ENCODE assay signal across 19 mouse cellular contexts in the genomic region with DNA sequence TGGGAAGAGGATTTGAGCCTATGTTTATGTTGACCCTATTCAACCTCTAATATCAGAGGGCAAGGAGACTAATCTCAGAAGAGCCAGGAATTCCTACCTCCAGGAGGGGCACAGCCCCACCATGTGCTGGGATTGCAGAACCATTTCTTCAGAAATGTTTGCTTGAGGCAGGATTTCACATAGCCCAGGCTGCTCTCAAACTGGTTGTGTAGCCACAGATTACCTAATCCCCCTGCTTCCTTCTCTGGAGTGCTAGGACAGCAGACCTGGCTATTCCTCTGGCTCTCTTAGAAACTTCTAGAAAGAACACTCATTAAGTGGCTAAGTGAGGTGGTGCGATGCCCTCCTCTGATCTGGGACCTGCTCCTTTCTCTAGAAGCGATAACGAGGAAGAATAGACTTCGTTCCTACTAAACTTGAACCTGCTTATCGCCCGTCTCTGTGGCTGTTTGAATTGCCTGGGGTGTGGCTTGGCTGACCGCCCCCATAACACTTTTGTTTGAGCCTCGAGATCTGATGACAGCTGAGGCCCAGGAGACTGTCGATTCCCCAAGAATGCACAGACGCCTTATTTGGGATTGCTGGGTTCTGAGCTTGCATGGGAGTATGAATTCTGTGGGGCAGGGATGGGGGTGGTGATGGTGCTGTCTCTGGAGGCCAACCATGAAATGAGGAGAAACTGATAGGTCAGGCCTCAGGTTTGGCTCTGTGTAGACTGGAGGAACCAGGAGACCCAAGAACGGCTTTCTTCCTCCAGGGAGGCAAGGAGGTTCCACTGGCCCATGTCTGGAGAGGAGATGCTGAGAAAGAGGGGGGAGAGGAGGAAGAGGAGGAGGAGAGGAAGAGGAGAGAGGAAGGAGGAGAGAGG. TPM values are rescaled to one million over a fixed set of nuclear protein-coding genes. Genes with fewer than 3 reads are reported as not detected.
A peak's percentile ranks its signal among the peaks of the same experiment; 100 is the strongest.
DNase-seq lines count a peak whose midpoint lies in the region; ATAC-seq and TF ChIP-seq lines count a peak whose summit lies in the region.
"Had no signal": no experiment of that assay in that cellular context is flagged by ENCODE, and none has a peak within 500 bp of the region (broad histone marks: within the 10 kb centered on the region; RNA-seq: fewer than 3 reads in every experiment).

No protein-coding gene starts in this region.

- no peak for TF ChIP-seq CTCF in gastrocnemius, adult 2 months (IDR thresholded peaks at IDR 0.05)

- H3K36me3 ChIP-seq in intestine, embryonic 15.5 days: no peaks in the 10 kb centered on the region
- no peaks in the 10 kb centered on the region for H3K36me3 ChIP-seq in stomach, embryonic 15.5 days
- H3K36me3 ChIP-seq: embryonic facial prominence, embryonic 13.5 days; midbrain, embryonic 15.5 days had no signal

- peaks cover 26% of the 10 kb centered on the region for H3K4me1 ChIP-seq in intestine, embryonic 15.5 days (replicated peaks)
- peaks cover 32% of the 10 kb centered on the region for H3K4me1 ChIP-seq in stomach, embryonic 15.5 days
- H3K4me1 ChIP-seq: embryonic facial prominence, embryonic 13.5 days had no signal

- DNase-seq in gastrocnemius, adult 2 months: no peak
- DNase-seq in gastrocnemius, adult 18-20 months (ENCODE audit: low spot score): no peak
- peak; percentile 40 to 57 for DNase-seq in lung, adult 18-20 months
- DNase-seq in lung, postnatal 10 days: no peak
- no peak for DNase-seq in ovary, adult 18-20 months (ENCODE audit: low spot score)
- no peak for DNase-seq in cerebellum, postnatal 25 days
- DNase-seq: cerebellum, postnatal 36 days; kidney, postnatal 25 days; liver; right cerebral cortex, postnatal 4 days; thymus, postnatal 14 days had no signal

- H3K4me2 ChIP-seq in intestine, embryonic 15.5 days (replicated peaks): no peak overlapping the region
- H3K4me2 ChIP-seq in stomach, embryonic 15.5 days: no peak overlapping the region
- H3K4me2 ChIP-seq: embryonic facial prominence, embryonic 13.5 days; midbrain, embryonic 15.5 days had no signal

- ATAC-seq in intestine, embryonic 15.5 days: peak; percentile 44
- ATAC-seq in stomach, embryonic 15.5 days (ENCODE audit: insufficient read depth, low FRiP score, low read depth): peak; percentile 37
- ATAC-seq: activated CD4-positive, CD25-positive, alpha-beta regulatory T cell, adult 4 months; inflammation-experienced regulatory T-cells, adult 6 months; midbrain, embryonic 15.5 days had no signal

- H3K27ac ChIP-seq in gastrocnemius, adult 2 months: peak overlapping the region; percentile 38
- H3K27ac ChIP-seq in intestine, embryonic 15.5 days: no peak overlapping the region
- H3K27ac ChIP-seq in stomach, embryonic 15.5 days: peak overlapping the region; percentile 57
- H3K27ac ChIP-seq: embryonic facial prominence, embryonic 13.5 days; heart, adult 2 months; midbrain, embryonic 15.5 days had no signal

- H3K27me3 ChIP-seq in intestine, embryonic 15.5 days (replicated peaks): no peaks in the 10 kb centered on the region
- H3K27me3 ChIP-seq in stomach, embryonic 15.5 days (replicated peaks): no peaks in the 10 kb centered on the region
- H3K27me3 ChIP-seq: embryonic facial prominence, embryonic 13.5 days; midbrain, embryonic 15.5 days had no signal

- intact Hi-C loops in gastrocnemius, adult 2 months (cut with DNase I): no loop called here

- 50% methylated on average over 11 of the region's 11 CpGs for WGBS in intestine, embryonic 15.5 days
- 45% methylated on average over 11 of the region's 11 CpGs for WGBS in stomach, embryonic 15.5 days

- no peak overlapping the region for H3K9ac ChIP-seq in intestine, embryonic 15.5 days
- no peak overlapping the region for H3K9ac ChIP-seq in stomach, embryonic 15.5 days
- H3K9ac ChIP-seq: embryonic facial prominence, embryonic 13.5 days; midbrain, embryonic 15.5 days had no signal

- no peak overlapping the region for H3K4me3 ChIP-seq in gastrocnemius, adult 2 months
- no peak overlapping the region for H3K4me3 ChIP-seq in intestine, embryonic 15.5 days (replicated peaks)
- H3K4me3 ChIP-seq in stomach, embryonic 15.5 days (replicated peaks): no peak overlapping the region
- H3K4me3 ChIP-seq: embryonic facial prominence, embryonic 13.5 days; heart, adult 2 months; midbrain, embryonic 15.5 days had no signal

- no peaks in the 10 kb centered on the region for H3K9me3 ChIP-seq in intestine, embryonic 15.5 days
- H3K9me3 ChIP-seq in stomach, embryonic 15.5 days: no peaks in the 10 kb centered on the region
- H3K9me3 ChIP-seq: embryonic facial prominence, embryonic 13.5 days; midbrain, embryonic 15.5 days had no signal

RNA-seq across cellular contexts. Expression of a gene that starts 4.0 kb away (rescaled TPM):
- total RNA-seq in gastrocnemius, adult 2 months (2021): 1 to 10 TPM; 2.9 to 3.7 TPM
- 1 to 10 TPM; 2.3 to 3.4 TPM for total RNA-seq in gastrocnemius, adult 18-20 months (2021)
- polyA plus RNA-seq in intestine, embryonic 15.5 days (2015; fragmentation: Nextera tagmentation; extraction: Ambion mirVana): 23.6 and 27.8 TPM in 2 replicates
- 47.6 and 48.8 TPM in 2 replicates for polyA plus RNA-seq in stomach, embryonic 15.5 days (2015; fragmentation: Nextera tagmentation; extraction: Ambion mirVana)
- total RNA-seq: CH12.LX had no signal
- polyA plus RNA-seq: inflammation-experienced regulatory T-cells, adult 6 months had no signal

Comparison
In these comparisons a context has a peak if more than half of its experiments do, and no peak if none do; other contexts are left out.
1. DNase-seq: peak in lung, adult 18-20 months (2 of 2); none in gastrocnemius, adult 2 months (single experiment), gastrocnemius, adult 18-20 months (single experiment), lung, postnatal 10 days (single experiment), ovary, adult 18-20 months (single experiment) and cerebellum, postnatal 25 days (0 of 2).